Comparison of ENCODE assay signal across 10 mouse cellular contexts in the genomic region with DNA sequence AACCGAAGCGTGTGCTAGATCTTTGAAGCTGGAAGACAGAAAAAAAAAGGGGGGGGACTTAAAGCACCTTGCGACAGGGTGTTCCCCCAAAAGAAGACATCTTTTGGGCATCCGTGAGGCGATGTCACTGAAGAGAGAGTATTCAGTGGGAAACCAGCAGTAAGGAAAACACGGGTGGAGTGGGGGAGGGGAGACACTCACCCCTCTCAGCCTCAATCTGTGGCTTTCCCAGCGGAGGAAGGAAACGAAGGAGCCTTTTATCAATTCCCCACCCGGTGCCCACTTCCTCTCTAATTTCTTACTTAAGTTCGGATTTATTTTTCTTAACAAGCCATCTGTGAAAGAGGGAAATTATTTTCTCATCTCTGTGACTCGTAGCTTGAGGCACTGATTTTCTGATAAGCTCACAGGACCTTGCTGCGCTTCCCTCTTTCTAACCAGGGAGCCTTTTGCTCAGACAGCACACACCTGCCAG. TPM values are rescaled to one million over a fixed set of nuclear protein-coding genes. Genes with fewer than 3 reads are reported as not detected.
DNase-seq lines count a peak whose midpoint lies in the region; ATAC-seq lines count a peak whose summit lies in the region.
"Had no signal": no experiment of that assay in that cellular context is flagged by ENCODE, and none has a peak within 500 bp of the region (broad histone marks: within the 10 kb centered on the region; RNA-seq: fewer than 3 reads in every experiment).

No protein-coding gene starts in this region.

- peak overlapping the region; percentile 47; the same call in 1 of the 2 replicates for H3K9ac ChIP-seq in kidney, embryonic 16.5 days (replicated peaks; ENCODE audit: low read length)
- H3K9ac ChIP-seq in embryonic facial prominence, embryonic 11.5 days (replicated peaks; ENCODE audit: low read length): peak overlapping the region; percentile 62
- peak overlapping the region; percentile 79 for H3K9ac ChIP-seq in hindbrain, embryonic 14.5 days
- H3K9ac ChIP-seq in neural tube, embryonic 12.5 days: peak overlapping the region; percentile 64
- H3K9ac ChIP-seq: liver, embryonic 14.5 days had no signal

- H3K9me3 ChIP-seq in kidney, embryonic 16.5 days (ENCODE audit: low read length): no peaks in the 10 kb centered on the region
- H3K9me3 ChIP-seq in embryonic facial prominence, embryonic 11.5 days (replicated peaks; ENCODE audit: control insufficient read depth, low read length): no peaks in the 10 kb centered on the region
- H3K9me3 ChIP-seq in hindbrain, embryonic 14.5 days (ENCODE audit: control insufficient read depth, low read length): 0 out of 2 replicates have a peak, but pooled peaks cover 5% of the 10 kb centered on the region
- H3K9me3 ChIP-seq in neural tube, embryonic 12.5 days: 0 out of 2 replicates have a peak, but pooled peaks cover 3% of the 10 kb centered on the region

- peaks cover 40% of the 10 kb centered on the region for H3K27me3 ChIP-seq in kidney, embryonic 16.5 days (ENCODE audit: insufficient read depth, low read length)
- H3K27me3 ChIP-seq in embryonic facial prominence, embryonic 11.5 days (ENCODE audit: control insufficient read depth, insufficient read depth, low read length): peaks cover 21% of the 10 kb centered on the region
- peaks cover 16% of the 10 kb centered on the region; the same call in 1 of the 2 replicates for H3K27me3 ChIP-seq in hindbrain, embryonic 14.5 days (ENCODE audit: control insufficient read depth, insufficient read depth, low read length)
- H3K27me3 ChIP-seq in neural tube, embryonic 12.5 days (replicated peaks): peaks cover 33% of the 10 kb centered on the region
- H3K27me3 ChIP-seq: Patski had no signal

- DNase-seq in kidney, adult 18-20 months: no peak
- peak; percentile 7 for DNase-seq in embryonic facial prominence, embryonic 11.5 days (ENCODE audit: low spot score)
- DNase-seq in hindbrain, embryonic 14.5 days (ENCODE audit: low spot score): peak; percentile 47
- no peak for DNase-seq in urinary bladder, postnatal 10 days (ENCODE audit: low spot score)
- DNase-seq in urinary bladder, adult 18-20 months (ENCODE audit: low spot score in 2 of 2): no peak
- DNase-seq in MN1 (ENCODE audit: low spot score): no peak

- H3K27ac ChIP-seq in kidney, embryonic 16.5 days (ENCODE audit: low read length): no peak overlapping the region
- H3K27ac ChIP-seq in embryonic facial prominence, embryonic 11.5 days (replicated peaks; ENCODE audit: low read depth, low read length): no peak overlapping the region
- peak overlapping the region; percentile 81; the same call in 1 of the 2 replicates for H3K27ac ChIP-seq in hindbrain, embryonic 14.5 days
- H3K27ac ChIP-seq in neural tube, embryonic 12.5 days: no peak overlapping the region
- H3K27ac ChIP-seq: liver, embryonic 14.5 days had no signal

- H3K4me2 ChIP-seq in kidney, embryonic 16.5 days (replicated peaks; ENCODE audit: low read depth, low read length): peak overlapping the region; percentile 98
- H3K4me2 ChIP-seq in embryonic facial prominence, embryonic 11.5 days (ENCODE audit: low read depth, low read length): peak overlapping the region; percentile 99
- peak overlapping the region; percentile 98 for H3K4me2 ChIP-seq in hindbrain, embryonic 14.5 days (replicated peaks)
- H3K4me2 ChIP-seq in neural tube, embryonic 12.5 days (replicated peaks): peak overlapping the region; percentile 99

- H3K4me1 ChIP-seq in kidney, embryonic 16.5 days (ENCODE audit: insufficient read depth, low read length): peaks cover 9% of the 10 kb centered on the region; the same call in 1 of the 2 replicates
- peaks cover 4% of the 10 kb centered on the region; the same call in 1 of the 2 replicates for H3K4me1 ChIP-seq in embryonic facial prominence, embryonic 11.5 days (ENCODE audit: control insufficient read depth, insufficient read depth, low read length)
- H3K4me1 ChIP-seq in hindbrain, embryonic 14.5 days (replicated peaks; ENCODE audit: control insufficient read depth, insufficient read depth, low read length): 0 out of 2 replicates have a peak, but pooled peaks cover 15% of the 10 kb centered on the region
- peaks cover 6% of the 10 kb centered on the region for H3K4me1 ChIP-seq in neural tube, embryonic 12.5 days

- no peak; the same call in 1 of the 2 replicates for ATAC-seq in kidney, embryonic 16.5 days (ENCODE audit: low FRiP score, low TSS enrichment)
- ATAC-seq in embryonic facial prominence, embryonic 11.5 days (replicated peaks; ENCODE audit: insufficient number of reproducible peaks, low FRiP score, low TSS enrichment, low read depth): no peak
- no peak for ATAC-seq in hindbrain, embryonic 14.5 days (ENCODE audit: low FRiP score)
- no peak for ATAC-seq in neural tube, embryonic 12.5 days (ENCODE audit: low FRiP score, low read depth)
- ATAC-seq: Patski had no signal

- no peaks in the 10 kb centered on the region for H3K36me3 ChIP-seq in kidney, embryonic 16.5 days (ENCODE audit: insufficient read depth, low read length)
- H3K36me3 ChIP-seq in embryonic facial prominence, embryonic 11.5 days (replicated peaks; ENCODE audit: control insufficient read depth, insufficient read depth, low read depth, low read length): no peaks in the 10 kb centered on the region
- no peaks in the 10 kb centered on the region for H3K36me3 ChIP-seq in hindbrain, embryonic 14.5 days (replicated peaks; ENCODE audit: control insufficient read depth, insufficient read depth)
- H3K36me3 ChIP-seq in neural tube, embryonic 12.5 days: no peaks in the 10 kb centered on the region

- peak overlapping the region; percentile 61 for H3K4me3 ChIP-seq in kidney, embryonic 16.5 days (ENCODE audit: low read length)
- H3K4me3 ChIP-seq in embryonic facial prominence, embryonic 11.5 days (ENCODE audit: low read depth, low read length): peak overlapping the region; percentile 50
- H3K4me3 ChIP-seq in hindbrain, embryonic 14.5 days (replicated peaks; ENCODE audit: low read length): peak overlapping the region; percentile 60
- peak overlapping the region; percentile 51 for H3K4me3 ChIP-seq in neural tube, embryonic 12.5 days

- 20% methylated on average over 12 of the region's 12 CpGs for WGBS in kidney, embryonic 16.5 days
- WGBS in embryonic facial prominence, embryonic 11.5 days: 20% methylated on average over 12 of the region's 12 CpGs
- WGBS in hindbrain, embryonic 14.5 days: 25% methylated on average over 12 of the region's 12 CpGs
- WGBS in neural tube, embryonic 12.5 days: 23% methylated on average over 12 of the region's 12 CpGs

RNA-seq across cellular contexts. Expression of gene Adamts18, which starts 0.9 kb away (rescaled TPM):
- 2.4 and 2.5 TPM in 2 replicates for polyA plus RNA-seq in kidney, embryonic 16.5 days (2015; fragmentation: Nextera tagmentation; extraction: Ambion mirVana)
- 3.6 and 4.6 TPM in 2 replicates for polyA plus RNA-seq in embryonic facial prominence, embryonic 11.5 days (2014; fragmentation: Nextera tagmentation; extraction: Ambion mirVana)
- 2.3 and 2.7 TPM in 2 replicates for polyA plus RNA-seq in hindbrain, embryonic 14.5 days (2014; fragmentation: Nextera tagmentation; extraction: Ambion mirVana)
- 1.5 and 1.8 TPM in 2 replicates for polyA plus RNA-seq in neural tube, embryonic 12.5 days (2016; fragmentation: Nextera tagmentation; extraction: Ambion mirVana)
- polyA plus RNA-seq: Patski had no signal

Comparison
In these comparisons a context has a peak if more than half of its experiments do, and no peak if none do; other contexts are left out.
1. DNase-seq: peak in embryonic facial prominence, embryonic 11.5 days (single experiment) and hindbrain, embryonic 14.5 days (single experiment); none in kidney, adult 18-20 months (single experiment), urinary bladder, postnatal 10 days (single experiment), urinary bladder, adult 18-20 months (0 of 2) and MN1 (single experiment).
2. Peak in every context shown above with its lines, with median percentiles within 50 percentile points of each other: H3K4me2 ChIP-seq, H3K4me3 ChIP-seq and H3K9ac ChIP-seq.